Mouse (Mus musculus): ENCODE data around the gene Ect2. TPM values are rescaled to one million over a fixed set of nuclear protein-coding genes. Genes with fewer than 3 reads are reported as not detected.

Gene Ect2
- polyA plus RNA-seq, 1 experiment from 2014 or later: 113 TPM

DNA sequence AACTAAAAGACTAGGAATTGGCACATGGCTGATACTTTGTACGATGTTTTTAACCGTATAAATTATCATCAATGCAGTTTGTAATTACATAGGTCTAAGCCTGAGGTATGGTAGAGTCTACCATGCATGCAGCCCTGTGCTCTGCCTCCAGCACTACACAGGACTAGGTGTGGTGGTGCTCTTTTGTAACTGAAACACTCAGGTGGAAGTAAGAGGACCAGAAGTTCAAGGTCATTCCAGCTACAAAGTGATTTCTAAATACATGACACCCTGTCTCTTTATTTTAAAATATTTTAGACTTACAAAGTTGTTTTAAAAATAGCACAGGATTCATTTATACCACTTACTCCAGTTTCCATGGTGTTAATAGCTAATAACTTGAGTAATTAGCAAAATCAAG lies 88.8 kb downstream of the Ect2 start:
- WGBS: 94% methylated on average over 2 of the region's 2 CpGs
- Histone ChIP-seq H3K27me3 (ENCODE audit: control insufficient read depth, insufficient read depth, low read length) (no peaks in the 10 kb centered on the region), H3K9me3 (ENCODE audit: control insufficient read depth, low read length) (no peaks in the 10 kb centered on the region), H3K4me2 (no peak overlapping the region), H3K9ac (ENCODE audit: low read length) (no peak overlapping the region), H3K36me3 (ENCODE audit: control insufficient read depth, insufficient read depth, low read length) (no peaks in the 10 kb centered on the region), H3K4me3 (ENCODE audit: low read depth, low read length) (no peak overlapping the region), H3K4me1 (ENCODE audit: control insufficient read depth, insufficient read depth, low read length) (no peaks in the 10 kb centered on the region), H3K27ac (ENCODE audit: low read depth, low read length) (no peak overlapping the region)
- DNase-seq (ENCODE audit: low spot score, missing footprints) (no peak), ATAC-seq (ENCODE audit: low FRiP score) (no peak)

DNA sequence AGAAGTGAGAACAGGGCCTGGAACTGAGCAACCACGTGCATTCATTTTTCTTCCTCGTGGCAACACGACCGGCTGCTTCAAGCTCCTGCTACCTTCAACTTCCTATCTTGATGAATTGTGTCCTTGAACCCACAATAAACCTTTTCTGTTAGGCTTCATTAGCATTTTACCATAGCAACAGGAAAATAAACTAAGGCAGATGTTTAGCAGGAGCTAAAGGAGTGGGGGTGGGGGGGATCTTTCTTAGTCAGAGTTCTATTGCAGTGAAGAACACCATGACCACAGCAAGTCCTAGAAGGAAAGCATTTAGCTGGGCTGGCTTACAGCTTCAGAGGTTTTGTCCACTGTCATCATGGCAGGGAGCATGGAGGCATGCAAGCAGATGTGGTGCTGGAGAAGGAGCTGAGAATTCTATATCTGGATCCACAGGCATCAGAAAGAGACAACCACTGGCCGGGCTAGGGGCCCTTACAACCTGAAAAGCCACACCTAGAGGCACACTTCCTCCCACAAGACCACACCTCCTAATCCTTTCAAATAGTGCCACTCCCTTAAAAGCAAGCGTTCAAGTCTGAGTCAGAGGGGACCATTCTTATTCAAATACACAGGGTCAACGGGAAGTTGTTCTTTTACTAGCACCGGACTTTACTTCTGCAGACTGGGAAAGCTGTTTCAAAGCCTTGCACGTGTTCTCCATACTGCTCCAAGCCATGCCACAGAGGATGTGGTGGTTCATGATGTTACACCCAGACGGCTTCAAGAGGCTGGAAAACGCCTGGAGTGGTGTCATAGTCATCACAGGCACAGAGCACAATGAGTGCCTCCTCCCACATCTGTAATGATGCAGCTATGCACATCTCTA lies 90.0 kb downstream of the Ect2 start:
- 72% methylated on average over 11 of the region's 11 CpGs for WGBS
- Histone ChIP-seq H3K9me3 (ENCODE audit: control insufficient read depth, low read length) (no peaks in the 10 kb centered on the region), H3K36me3 (ENCODE audit: control insufficient read depth, insufficient read depth, low read length) (no peaks in the 10 kb centered on the region), H3K27ac (ENCODE audit: low read depth, low read length) (no peak overlapping the region), H3K9ac (ENCODE audit: low read length) (no peak overlapping the region), H3K27me3 (ENCODE audit: control insufficient read depth, insufficient read depth, low read length) (no peaks in the 10 kb centered on the region), H3K4me2 (no peak overlapping the region), H3K4me1 (ENCODE audit: control insufficient read depth, insufficient read depth, low read length) (no peaks in the 10 kb centered on the region), H3K4me3 (ENCODE audit: low read depth, low read length) (no peak overlapping the region)
- DNase-seq (ENCODE audit: low spot score, missing footprints): peak; percentile 69
- ATAC-seq (ENCODE audit: low FRiP score): 0 out of 2 replicates have a peak, but pooled peaks have one; percentile 33

DNA sequence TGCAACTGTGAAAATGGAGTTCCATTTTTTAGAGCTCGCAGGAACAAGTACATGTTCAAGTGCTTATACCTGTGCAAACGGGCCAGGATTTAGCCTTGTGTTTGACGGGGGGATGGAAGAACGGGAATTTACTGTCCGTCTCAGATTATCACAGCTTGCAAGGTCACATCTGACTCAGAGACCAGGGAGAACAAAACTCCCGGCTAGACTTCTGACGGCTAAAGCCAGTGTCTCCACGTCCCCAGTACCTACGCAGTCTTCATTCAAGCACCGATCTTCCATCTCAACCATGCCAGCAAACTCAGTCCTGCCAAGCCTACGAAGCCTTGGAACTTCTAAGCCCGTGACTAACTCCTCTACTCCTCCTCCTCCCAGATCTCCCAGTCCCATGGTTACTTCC lies 93.2 kb downstream of the Ect2 start:
- Histone ChIP-seq H3K27me3 (ENCODE audit: control insufficient read depth, insufficient read depth, low read length) (no peaks in the 10 kb centered on the region), H3K4me3 (ENCODE audit: low read depth, low read length) (no peak overlapping the region), H3K4me1 (ENCODE audit: control insufficient read depth, insufficient read depth, low read length) (no peaks in the 10 kb centered on the region), H3K4me2 (no peak overlapping the region), H3K9me3 (ENCODE audit: control insufficient read depth, low read length) (no peaks in the 10 kb centered on the region), H3K9ac (ENCODE audit: low read length) (no peak overlapping the region), H3K27ac (ENCODE audit: low read depth, low read length) (no peak overlapping the region), H3K36me3 (ENCODE audit: control insufficient read depth, insufficient read depth, low read length) (no peaks in the 10 kb centered on the region)
- 0 out of 2 replicates have a peak, but pooled peaks have one; percentile 3 for ATAC-seq (ENCODE audit: low FRiP score)
- no peak for DNase-seq (ENCODE audit: low spot score, missing footprints)
- WGBS: 88% methylated on average over 12 of the region's 12 CpGs

DNA sequence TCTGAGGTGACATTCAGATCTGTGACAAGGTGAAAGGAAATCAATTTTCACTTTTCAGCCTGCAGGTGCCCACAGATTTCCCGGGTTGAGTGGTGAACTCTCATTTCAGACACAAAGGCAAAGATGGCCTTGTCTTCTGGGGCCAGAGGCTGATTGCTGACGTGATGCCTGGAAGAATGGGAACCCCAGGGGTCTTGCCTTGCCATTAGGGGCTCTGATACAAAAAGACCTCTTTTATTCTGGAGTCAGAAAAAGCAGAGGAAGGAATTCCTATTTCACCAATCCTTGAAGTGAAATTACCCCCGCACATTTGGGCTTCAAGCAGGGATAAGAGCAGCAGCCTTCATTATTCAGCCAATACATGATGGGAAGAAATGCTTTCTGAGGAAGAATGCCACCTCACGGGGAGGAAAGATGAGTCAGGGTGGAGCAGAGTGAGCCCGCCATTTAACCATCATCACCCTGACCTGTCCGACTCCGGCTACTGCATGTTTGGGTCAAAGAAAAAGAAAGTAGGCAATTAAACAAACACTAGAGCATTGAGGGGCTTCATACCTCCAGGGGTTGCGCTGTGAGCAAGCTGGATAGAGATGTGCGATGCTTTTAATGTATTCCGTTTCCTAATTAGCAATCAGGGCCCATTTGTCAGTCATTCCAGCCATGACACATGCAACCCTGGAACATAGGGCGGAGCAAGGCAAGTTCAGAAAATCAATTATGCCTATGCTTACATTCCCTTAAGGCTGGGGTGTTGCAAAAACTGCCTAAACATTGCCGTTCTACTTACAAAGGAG lies 94.0 kb downstream of the Ect2 start:
- Histone ChIP-seq H3K9ac (ENCODE audit: low read length) (no peak overlapping the region), H3K27ac (ENCODE audit: low read depth, low read length) (no peak overlapping the region), H3K9me3 (ENCODE audit: control insufficient read depth, low read length) (no peaks in the 10 kb centered on the region), H3K27me3 (ENCODE audit: control insufficient read depth, insufficient read depth, low read length) (no peaks in the 10 kb centered on the region), H3K4me1 (ENCODE audit: control insufficient read depth, insufficient read depth, low read length) (no peaks in the 10 kb centered on the region), H3K36me3 (ENCODE audit: control insufficient read depth, insufficient read depth, low read length) (no peaks in the 10 kb centered on the region), H3K4me3 (ENCODE audit: low read depth, low read length) (no peak overlapping the region), H3K4me2 (no peak overlapping the region)
- 74% methylated on average over 12 of the region's 12 CpGs for WGBS
- DNase-seq (ENCODE audit: low spot score, missing footprints) (peak; percentile 78), ATAC-seq (ENCODE audit: low FRiP score) (peak; percentile 52; the same call in 1 of the 2 replicates)

DNA sequence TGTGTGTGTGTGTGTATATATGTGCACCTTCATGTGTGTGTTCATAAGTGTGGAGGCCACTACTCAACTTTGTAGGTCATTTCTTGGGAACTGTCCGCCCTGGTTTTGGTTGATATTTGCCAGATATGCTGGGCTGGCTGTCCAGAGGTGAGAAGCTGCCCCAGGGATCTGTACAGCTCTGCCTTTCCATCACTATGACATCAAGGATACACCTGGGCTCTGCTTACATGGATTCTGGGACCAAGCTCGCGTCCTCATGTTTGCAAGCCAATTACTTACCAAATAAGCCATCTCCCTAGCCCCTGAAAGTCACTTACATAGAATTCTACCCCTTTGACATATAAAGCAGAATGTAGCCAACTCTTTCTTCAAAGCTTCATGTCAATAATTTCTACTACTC lies 98.2 kb downstream of the Ect2 start:
- DNase-seq (ENCODE audit: low spot score, missing footprints) (no peak), ATAC-seq (ENCODE audit: low FRiP score) (no peak)
- Histone ChIP-seq H3K4me1 (ENCODE audit: control insufficient read depth, insufficient read depth, low read length) (no peaks in the 10 kb centered on the region), H3K27me3 (ENCODE audit: control insufficient read depth, insufficient read depth, low read length) (no peaks in the 10 kb centered on the region), H3K36me3 (ENCODE audit: control insufficient read depth, insufficient read depth, low read length) (no peaks in the 10 kb centered on the region), H3K4me3 (ENCODE audit: low read depth, low read length) (no peak overlapping the region), H3K9ac (ENCODE audit: low read length) (no peak overlapping the region), H3K4me2 (no peak overlapping the region), H3K27ac (ENCODE audit: low read depth, low read length) (no peak overlapping the region), H3K9me3 (ENCODE audit: control insufficient read depth, low read length) (no peaks in the 10 kb centered on the region)
- 87% methylated on average over 3 of the region's 3 CpGs for WGBS

DNA sequence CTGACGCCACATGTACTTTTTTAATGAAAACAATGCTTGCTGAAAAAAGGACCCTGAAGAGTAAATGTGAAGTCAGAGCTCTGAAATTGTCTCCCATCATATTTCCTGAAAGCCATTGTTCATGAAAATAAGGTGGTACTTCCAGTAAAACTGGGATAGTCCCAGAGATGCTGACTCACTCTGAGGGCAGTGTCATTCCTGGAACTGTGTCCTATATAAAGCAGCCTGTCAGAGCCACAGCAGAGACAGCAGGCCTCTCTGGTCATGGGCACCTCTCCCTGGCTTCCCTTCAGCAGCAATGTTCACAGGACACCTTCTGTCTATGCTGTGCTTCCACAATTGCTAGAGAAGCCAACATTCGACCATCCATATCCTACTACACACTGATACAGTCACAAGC lies 98.9 kb downstream of the Ect2 start:
- Histone ChIP-seq H3K4me2 (no peak overlapping the region), H3K27ac (ENCODE audit: low read depth, low read length) (no peak overlapping the region), H3K36me3 (ENCODE audit: control insufficient read depth, insufficient read depth, low read length) (no peaks in the 10 kb centered on the region), H3K4me1 (ENCODE audit: control insufficient read depth, insufficient read depth, low read length) (no peaks in the 10 kb centered on the region), H3K9me3 (ENCODE audit: control insufficient read depth, low read length) (no peaks in the 10 kb centered on the region), H3K27me3 (ENCODE audit: control insufficient read depth, insufficient read depth, low read length) (no peaks in the 10 kb centered on the region), H3K4me3 (ENCODE audit: low read depth, low read length) (no peak overlapping the region), H3K9ac (ENCODE audit: low read length) (no peak overlapping the region)
- ATAC-seq (ENCODE audit: low FRiP score): no peak
- peak; percentile 47 for DNase-seq (ENCODE audit: low spot score, missing footprints)
- 91% methylated on average over 2 of the region's 2 CpGs for WGBS

Other genes with a start within 250 kb of the Ect2 start
- 4.1 and 4.4 TPM in 2 replicates for gene Nceh1, start 29.1 kb upstream of the Ect2 start, polyA plus RNA-seq (2014; fragmentation: Nextera tagmentation; extraction: Ambion mirVana)
- gene Tnfsf10, start 163.2 kb upstream of the Ect2 start, polyA plus RNA-seq (2014; fragmentation: Nextera tagmentation; extraction: Ambion mirVana): not detected in 2 replicates
- gene Ghsr, start 217.5 kb upstream of the Ect2 start, polyA plus RNA-seq (2014; fragmentation: Nextera tagmentation; extraction: Ambion mirVana): 0.34 and 0.63 TPM in 2 replicates